Mouse (Mus musculus): Measurements from ENCODE around the gene Olfr1353. TPM values are rescaled to one million over a fixed set of nuclear protein-coding genes. Genes with fewer than 3 reads are reported as not detected.

Olfr1353 gene
- not detected for total RNA-seq (2023)

GRCm38 (mm10) chr10:78963009-78963408 lies at the start of gene Olfr1353:
Gene Olfr1353 (plus strand): TSS chr10:78963309.

GRCm38 (mm10) chr10:78950336-78950735 lies 12.8 kb upstream of the Olfr1353 start, which contains the start of gene Olfr8:
Gene Olfr8 (plus strand): TSS chr10:78950636.

DNA sequence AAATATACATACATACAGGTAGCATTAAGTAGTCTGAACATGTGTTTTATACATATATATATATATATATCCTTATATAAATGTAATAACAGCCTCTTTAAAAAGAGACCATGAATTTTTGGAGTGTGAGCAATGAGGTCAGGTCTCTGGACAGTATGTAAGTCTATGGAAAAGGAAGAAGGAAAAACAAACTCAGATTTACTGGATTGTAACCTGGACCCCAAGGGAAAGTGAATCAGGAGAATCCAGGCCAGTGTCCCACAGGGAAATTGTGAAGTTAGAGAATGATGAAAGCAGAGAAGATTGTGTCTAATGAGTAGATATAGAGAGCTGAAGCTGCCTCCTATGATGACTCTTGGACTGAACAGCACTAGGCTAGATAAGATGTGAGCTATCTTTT lies 17.6 kb downstream of the Olfr1353 start, which contains the start of gene Olfr1352:
TSS of gene Olfr1352 (plus strand) at position 301 of the 400 bp plus-strand sequence.

DNA sequence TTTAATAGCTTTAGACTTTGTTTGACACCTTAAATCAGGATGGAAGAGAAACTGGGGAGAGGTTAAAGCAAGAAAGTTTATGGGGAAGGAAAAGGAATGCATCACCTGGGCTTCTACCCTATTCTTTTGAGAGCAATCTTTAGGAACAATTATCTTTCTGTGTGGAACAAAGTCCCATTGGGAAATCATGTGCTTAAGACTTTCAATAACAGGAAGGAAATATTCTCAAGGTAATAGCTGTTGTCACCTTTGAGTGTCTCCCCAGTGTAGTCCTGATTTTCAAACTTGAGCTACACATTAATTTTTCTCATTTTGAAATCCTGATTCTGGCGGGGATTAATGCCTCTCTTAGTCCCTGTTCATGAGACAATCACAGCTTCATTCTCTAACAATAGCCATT lies 49.1 kb downstream of the Olfr1353 start, which contains the start of gene Olfr1351:
TSS of gene Olfr1351 (plus strand) at position 301 of the 400 bp plus-strand sequence.

Other genes starting within 250 kb of the Olfr1353 start
- not detected for gene Casp14, start 245.0 kb upstream of the Olfr1353 start, total RNA-seq (2023)
- not detected for gene Ccdc105, start 210.2 kb upstream of the Olfr1353 start, total RNA-seq (2023)
- gene Slc1a6, start 182.8 kb upstream of the Olfr1353 start, total RNA-seq (2023), result not detected
- not detected for gene Olfr1356, start 111.1 kb upstream of the Olfr1353 start, total RNA-seq (2023)
- gene Olfr1355, start 87.8 kb upstream of the Olfr1353 start, total RNA-seq (2023), result not detected
- gene Olfr1354, start 50.1 kb upstream of the Olfr1353 start, total RNA-seq (2023), result not detected
- not detected for gene Olfr8, start 12.7 kb upstream of the Olfr1353 start, total RNA-seq (2023)
- not detected for gene Olfr1352, start 17.7 kb downstream of the Olfr1353 start, total RNA-seq (2023)
- not detected for gene Olfr1351, start 49.2 kb downstream of the Olfr1353 start, total RNA-seq (2023)
- not detected for gene Olfr57, start 65.4 kb downstream of the Olfr1353 start, total RNA-seq (2023)
- gene 2610008E11Rik, start 134.3 kb downstream of the Olfr1353 start, total RNA-seq (2023), result 10 to 100 TPM; 20.6 to 23.4 TPM
- not detected for gene Vmn2r80, start 185.5 kb downstream of the Olfr1353 start, total RNA-seq (2023)